Mouse (Mus musculus): Measurements from ENCODE around the gene M1ap.
A peak's percentile ranks its signal among the peaks of the same experiment; 100 is the strongest.

The M1ap gene

DNA sequence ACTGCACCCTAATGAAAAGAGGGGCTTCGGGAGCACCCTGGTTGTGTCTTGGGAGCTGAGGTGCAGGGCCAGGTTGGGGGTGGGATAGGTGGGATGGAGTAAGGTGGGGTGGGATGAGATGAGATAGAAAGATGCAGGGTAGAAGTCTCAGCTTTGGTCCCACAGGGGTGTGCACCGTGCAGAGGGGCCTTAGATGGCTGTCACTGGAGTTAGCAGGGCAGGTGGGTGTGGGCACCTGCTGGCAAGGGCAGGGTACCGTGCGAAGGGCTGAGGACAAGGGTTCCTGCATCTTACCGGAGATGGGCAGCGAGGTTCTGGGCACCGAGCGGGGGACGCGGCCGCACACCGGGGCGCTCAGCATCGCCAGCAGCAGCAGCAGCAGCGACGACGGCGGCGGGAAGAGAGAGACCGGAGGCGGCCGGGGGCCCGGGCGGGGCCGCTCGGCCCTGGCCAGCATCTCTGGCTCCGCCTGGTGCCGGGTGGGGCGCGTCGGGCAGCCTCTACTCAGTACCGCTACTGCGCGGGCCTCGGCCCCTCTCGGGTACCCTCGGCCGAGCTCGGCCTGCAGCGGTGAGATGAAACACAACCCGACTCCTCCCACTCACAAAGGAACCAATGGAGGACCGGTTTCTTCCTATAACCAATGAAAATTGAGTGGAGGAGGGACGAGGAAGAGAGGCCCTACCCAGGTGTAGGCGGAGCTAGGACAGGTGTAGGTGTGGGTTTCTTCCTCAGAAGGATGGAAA is 7.4 kb upstream of the M1ap start, which contains the start of gene Sema4f:
TSS of gene Sema4f (minus strand) at position 603 of the 746 bp plus-strand sequence.
- DNase-seq = peak; percentile 64

DNA sequence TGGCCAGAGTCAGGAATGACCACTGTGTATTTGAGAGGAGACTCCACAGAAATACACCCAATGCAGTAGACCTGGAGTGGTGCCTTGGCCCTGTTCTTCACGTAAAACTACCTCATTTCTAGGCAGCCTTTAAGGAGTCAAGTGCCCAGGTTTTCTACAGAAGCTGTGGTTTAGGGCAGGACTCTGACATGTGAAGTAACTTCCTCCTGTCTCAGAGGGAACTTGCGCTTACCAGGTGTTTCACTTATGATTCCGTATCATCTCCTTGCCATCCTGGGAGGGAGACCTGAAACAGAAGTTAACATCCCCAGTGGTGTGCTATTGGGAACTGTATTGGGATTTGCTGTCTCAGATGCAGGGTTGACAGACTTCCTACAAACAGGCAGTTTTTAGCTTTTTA is 5.9 kb upstream of the M1ap start:
- DNase-seq = peak; percentile 3

DNA sequence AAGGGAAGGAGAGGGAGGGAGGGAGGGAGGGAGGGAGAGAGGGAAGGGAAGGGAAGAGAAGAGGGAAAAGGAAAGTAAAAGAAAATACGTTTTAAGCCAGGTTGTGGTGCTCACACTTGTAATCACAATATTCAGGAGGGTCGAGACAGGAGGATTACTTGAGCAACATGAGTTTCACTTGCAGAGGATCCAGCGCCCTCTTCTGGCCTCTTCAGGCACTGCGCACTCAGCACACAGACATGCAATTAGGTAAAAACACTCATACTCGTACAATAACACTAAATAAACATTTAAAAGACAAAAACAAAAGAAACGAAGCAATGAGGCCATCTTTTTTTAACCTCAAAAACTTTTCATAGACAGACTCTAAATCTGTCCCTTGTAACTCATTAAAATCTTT is 952 bp upstream of the M1ap start:
- DNase-seq = peak; percentile 37

DNA sequence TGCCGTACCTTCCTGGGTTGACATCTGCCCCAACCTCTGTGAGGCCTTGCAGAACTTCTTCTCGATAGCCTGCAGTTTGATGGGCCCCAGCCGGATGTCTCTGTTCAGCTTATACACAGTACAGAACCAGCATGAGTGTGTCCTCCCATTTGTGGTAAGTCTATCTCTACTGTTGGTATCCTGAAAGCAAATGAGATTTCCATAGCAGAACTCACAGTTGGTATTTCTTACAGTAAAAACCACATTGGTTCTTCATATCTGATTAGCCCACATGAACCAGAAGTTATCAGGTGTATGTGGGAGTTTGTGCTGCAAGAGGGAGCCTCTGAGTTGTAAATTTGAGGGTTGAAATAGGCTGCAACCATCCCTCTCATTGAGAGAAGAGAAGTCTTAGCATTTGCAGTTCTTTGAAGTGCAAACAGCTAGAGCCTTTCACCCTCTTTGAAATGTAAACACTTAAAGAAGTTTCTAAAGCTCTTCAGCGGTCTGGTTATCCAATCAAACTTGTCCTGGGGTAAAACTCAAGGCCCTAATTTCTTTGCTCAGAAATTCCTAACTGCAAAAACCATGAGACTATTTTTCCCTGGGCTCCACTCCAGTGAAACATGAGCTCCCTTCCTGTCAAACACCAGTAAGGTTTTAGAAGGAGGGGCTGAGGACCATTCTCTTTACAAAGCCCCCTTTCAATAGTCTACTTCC is 10.0 kb downstream of the M1ap start:
- DNase-seq = peak; percentile 10

- no peak for DNase-seq
Measured at GRCm38 (mm10) chr6:82961664-82962063, 15.0 kb downstream of the M1ap start.

GRCm38 (mm10) chr6:82969249-82970084 is 22.8 kb downstream of the M1ap start:
- DNase-seq = no peak

DNA sequence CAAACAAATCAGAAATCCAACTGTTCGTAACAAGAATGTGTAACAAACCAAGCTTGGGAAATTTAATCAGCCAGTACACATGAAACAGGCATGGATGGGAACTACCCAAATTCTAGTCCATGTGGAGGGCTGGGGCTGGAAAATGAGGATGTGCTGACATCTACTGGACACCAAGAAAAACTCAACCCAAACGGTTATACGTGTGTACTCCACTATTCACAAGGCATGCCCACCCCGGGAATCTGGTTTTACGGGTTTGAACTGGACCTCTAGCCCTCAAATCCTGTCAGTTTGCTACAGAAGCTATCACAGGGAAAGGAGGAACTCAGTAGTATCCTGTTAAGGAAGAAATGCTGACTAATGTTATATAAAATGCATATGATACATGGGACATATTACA is 24.3 kb downstream of the M1ap start:
- DNase-seq = peak; percentile 59

- DNase-seq = no peak
Measured at GRCm38 (mm10) chr6:82987411-82987971, 40.8 kb downstream of the M1ap start.

DNA sequence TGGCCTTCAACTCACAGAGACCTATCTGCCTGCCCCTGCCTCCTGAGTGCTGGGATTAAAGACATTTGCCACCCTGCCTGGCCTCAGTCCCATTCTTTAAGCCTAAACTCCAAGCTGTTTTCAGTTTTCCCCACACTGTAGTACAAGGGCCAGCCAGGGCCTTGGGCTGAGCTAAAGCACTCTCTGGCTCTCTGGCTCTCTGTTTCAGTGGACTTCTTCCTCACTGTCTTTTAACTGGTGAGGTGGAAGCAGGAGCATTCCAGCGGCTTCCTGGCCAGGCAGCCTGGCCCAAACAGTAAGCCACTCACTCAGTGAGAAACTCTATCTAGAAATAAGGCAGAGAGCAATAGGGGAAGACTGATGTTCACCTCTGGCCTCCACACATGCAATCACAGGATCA is 47.0 kb downstream of the M1ap start:
- DNase-seq = no peak

DNA sequence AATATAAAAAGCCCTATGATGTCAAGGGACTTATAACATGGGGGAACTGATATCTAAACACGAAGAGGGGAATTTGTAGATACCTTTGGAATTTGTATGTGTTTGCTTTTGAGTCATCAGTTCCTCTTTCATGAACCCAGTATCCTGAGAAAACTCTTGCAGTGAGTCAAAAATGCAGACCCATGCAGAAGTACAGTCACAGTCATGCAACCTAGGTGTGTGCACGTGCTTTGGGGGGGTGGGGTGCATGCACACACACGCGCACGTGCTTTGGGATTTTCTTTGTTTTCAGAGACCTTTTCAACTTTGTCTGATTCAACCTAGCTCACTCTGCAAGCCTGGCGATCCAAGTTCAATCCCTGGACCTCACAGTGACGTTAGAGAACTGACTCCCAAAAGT is 47.7 kb downstream of the M1ap start:
- no peak for DNase-seq

DNA sequence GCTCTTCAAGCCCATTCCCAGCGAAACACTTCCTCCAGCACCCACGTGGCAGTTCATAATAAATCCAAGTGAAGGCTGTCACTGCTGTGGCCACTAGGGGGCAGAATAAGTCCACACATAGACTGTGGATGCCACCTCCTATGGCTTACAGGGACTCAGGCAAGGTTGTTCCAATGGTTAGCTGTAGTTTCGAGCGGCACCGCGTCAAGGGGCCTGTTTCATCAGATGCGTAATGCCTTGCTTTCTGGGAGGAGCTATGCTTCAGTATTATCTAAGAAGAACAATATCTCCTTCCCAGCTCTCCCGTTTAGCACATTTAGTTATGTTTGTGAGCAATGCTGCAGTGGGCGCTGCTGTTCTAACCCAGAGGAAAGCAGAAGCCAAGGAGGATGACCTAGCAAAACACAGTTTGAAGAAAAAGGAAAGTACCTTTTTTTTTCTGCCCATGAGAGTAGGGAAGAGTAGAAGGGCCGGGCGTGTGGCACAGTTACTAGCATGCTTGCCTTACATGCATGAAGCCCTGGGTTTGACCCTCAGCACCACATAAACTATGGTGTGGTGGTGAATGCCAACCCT is 50.1 kb downstream of the M1ap start:
- peak; percentile 89 for DNase-seq

- no peak for DNase-seq
Measured at GRCm38 (mm10) chr6:82997511-82998102, 50.9 kb downstream of the M1ap start.

GRCm38 (mm10) chr6:82998326-82998725 is 51.6 kb downstream of the M1ap start:
- DNase-seq = no peak

DNA sequence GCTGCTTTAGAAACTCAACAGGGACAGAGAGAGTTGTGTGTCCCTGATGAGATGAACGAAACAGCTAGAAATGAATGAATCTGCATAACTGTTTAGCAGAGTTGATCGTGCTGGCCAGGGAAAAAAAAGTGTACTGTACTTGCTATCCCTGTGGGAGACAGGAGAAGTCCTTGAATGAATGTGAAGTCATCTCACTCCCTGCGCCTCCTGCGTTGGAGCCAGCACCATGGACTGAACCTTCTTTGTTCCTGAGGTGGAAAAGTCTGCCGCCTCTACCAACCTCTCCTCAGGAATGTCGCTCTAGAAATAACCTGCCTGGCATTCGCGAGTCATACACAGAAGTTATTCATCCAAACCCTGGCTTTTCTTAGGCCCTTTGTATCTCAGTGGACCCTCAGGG is 53.3 kb downstream of the M1ap start:
- DNase-seq = no peak

DNA sequence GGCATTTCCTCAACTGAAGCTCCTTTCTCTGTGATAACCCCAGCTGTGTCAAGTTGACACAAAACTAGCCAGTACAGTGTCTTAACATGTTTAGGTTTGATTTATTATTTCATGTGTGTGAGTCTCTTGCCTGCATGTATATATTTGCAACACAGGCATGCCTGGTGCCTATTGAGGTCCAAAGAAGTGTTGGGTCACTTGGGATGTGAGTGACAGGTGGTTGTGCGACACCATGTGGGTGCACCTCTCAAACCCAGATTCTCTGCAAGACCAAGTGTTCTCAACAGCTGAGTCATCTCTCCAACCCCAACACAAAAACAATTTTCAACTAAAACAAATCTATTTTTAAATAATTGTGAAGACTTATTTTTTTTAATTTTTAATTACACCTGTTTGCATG is 56.4 kb downstream of the M1ap start:
- no peak for DNase-seq

- DNase-seq = no peak
Measured at GRCm38 (mm10) chr6:83003850-83004249, 57.1 kb downstream of the M1ap start.

DNA sequence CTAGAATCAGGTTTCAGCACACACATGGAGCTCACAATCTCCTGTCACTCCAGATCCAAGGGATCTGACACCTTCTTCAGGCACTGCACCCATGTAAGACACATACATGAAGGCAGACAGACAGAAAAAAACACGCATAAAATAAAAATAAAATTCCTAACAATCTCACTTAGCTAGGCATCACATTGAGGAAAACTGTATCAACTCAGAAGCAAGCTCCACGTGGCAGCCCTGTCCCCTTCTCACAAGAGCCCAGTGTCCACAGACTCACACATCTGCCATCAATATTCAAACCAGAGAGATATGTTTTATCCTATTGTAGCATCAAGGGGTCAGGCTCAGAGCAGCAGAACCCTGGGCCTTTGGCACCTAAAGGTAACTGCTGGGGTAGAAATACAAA is 57.6 kb downstream of the M1ap start:
- DNase-seq = no peak

DNA sequence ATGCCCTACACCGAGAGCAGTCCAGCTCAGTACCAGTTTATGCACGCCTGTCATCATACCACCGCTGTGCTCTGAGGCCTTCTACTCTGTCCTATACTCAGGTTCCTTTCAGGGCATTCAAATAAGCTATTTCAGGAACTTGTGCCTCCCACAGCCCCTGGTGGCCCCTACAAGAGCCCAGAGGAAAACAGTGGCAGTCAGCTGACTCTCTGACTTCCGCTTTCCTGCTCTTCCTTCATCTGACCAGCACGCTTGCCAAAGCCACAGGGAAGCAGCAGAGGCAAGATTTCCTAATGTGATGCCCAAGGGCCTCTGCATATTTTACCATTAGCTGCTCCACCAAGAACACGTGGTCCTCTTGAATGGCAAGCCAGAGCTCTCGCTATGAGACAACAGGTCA is 58.2 kb downstream of the M1ap start:
- DNase-seq = no peak

DNA sequence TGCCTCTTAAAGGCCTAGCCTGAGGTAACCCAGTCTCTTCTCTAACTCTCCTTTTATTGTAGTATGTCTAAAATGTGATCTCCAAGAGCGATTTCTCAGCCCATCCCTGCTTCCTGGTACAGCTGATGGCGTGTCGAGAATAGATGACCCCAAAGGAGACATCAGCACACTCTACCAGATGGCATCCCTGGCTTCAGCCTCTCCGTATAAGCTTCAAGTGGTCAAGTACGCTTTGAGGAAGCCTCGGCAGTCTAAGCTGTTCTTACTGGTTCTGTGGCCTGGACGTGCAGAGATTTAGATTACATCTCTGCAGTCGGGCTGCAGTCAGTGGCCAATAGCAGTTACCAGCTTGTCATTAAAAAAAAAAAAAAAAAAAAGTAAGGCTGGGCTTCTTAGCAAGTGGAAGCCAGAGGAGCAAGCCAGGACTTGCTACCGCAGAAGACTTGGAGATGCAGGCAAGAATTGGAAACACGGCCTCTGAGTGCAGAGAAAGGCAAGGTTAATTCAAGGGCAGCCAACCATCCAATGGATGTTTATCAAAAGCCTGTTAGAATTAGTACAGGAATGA is 58.8 kb downstream of the M1ap start:
- no peak for DNase-seq

DNA sequence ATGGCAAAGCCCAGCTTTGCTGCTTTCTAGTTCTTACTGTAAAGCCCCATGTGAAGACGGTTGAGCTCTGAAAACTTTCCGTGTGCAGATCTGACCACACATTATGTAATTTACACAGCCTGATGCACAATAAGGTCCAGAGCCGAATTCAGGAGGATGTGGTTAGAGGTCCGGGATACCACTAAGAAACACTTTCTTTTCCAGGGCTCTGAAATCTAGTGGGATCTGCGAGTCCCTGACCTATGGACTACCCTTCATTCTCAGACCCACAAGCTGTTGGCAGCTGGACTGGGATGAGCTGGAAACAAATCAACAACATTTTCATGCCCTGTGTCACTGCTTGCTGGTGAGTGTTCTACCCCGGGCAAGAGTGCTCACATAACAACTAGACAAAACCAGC is 59.4 kb downstream of the M1ap start:
- no peak for DNase-seq

- no peak for DNase-seq
Measured at GRCm38 (mm10) chr6:83008659-83009058, 62.0 kb downstream of the M1ap start.

DNA sequence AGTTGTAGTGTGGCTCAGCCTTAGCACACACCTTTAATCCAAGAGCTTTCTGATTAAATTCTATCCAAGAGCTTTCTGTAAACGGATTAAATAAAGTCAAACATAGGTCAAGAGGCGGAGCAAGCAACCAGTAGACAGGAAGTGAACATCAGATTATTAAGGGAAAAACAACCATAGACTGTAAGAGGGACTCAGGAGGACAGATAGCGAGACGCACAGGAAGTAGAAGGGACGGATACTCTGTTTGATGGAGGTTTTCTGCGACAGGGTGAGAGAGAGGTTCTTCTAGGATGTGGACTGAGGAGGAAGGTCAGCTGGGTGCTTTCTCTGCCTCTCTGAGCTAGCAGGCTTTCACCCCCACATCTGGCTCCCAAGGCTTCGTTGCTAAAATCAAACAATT is 63.3 kb downstream of the M1ap start:
- no peak for DNase-seq

Data from thymus, postnatal 25 days (tissue).